Mouse (Mus musculus): ENCODE data around the gene Utrn.
A peak's percentile ranks its signal among the peaks of the same experiment; 100 is the strongest.

Gene Utrn

DNA sequence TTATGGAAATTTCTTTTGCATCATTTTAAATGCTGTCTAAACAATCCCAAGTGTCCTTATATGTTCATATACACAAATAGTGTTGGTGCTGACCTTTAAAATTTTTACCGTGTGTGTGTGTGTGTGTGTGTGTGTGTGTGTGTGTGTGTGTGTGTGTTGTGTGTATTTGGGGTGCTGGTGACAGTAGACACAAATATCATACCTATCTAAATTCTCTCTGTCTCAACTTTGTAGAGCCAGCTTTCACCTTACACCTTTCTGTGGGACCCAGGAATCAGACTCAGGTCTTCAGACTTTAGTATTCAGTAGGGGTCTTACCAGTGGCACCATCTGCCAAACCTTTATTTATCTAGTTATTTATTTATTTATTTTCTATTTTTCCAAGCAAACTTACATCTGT, 681 bp upstream of the Utrn start:
- DNase-seq (ENCODE audit: low spot score) = no peak

DNA sequence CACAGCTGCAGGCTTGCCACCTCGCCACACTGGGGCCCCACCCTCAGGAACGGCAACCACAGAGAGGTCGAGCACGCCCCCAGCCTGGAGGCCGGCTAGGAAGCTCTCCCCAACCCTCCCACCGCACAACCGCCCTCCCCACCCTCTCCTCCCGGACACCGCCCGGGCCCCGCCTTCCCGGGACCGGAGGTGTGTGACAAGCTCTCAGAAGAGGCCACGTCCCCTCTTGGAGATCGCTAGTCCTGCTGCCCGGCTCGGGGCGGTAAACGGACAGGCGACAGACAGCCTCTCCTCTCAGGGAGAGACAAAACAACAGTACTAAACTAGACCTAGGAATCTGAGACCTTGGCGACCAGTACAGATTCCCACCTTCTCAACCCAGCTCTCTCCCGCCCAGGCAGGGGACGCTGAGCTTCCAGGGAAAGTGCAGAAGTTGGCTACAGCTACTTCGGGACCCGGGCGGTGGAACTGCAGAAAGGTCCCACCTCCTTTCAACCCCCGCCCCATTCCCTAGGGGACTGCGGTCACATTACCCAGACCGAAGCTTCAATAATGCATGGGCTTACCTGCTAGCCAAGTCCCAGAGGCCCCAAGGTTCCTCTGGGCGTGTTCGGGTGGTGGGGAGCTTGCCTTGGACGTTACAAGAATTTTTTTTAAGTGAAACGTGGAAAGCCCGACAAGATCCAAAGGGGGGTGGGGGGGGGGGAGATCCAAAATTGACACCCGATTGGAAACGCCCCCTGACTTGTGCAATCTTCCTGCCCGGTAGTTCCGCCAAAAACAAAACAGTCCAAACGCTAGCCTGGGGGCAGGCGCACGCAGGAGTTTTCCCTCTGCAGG, 756 bp downstream of the Utrn start:
- peak; percentile 84 for DNase-seq (ENCODE audit: low spot score)

DNA sequence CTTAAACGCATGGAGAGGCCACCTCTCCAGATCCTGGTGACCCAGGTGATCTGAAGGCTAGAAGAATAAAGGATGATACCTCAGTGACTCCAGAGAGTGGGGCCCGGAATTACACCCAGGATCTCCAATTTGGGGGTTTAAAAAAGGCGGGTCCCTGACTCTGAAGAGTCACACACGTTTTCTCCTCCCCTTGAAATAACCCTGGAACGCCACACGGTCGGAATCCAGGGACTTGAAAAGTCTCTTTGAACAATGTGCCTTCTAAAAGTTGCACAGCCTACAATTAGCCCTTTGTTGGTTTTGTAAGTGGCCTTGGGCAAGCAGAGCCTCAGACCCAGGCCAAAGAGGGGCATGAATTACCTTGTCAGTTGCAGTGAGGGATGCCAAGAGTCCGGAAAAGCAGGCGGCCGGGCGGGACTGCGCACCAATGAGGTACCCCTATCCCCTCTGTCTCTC, 1.4 kb downstream of the Utrn start:
- no peak for DNase-seq (ENCODE audit: low spot score)

DNA sequence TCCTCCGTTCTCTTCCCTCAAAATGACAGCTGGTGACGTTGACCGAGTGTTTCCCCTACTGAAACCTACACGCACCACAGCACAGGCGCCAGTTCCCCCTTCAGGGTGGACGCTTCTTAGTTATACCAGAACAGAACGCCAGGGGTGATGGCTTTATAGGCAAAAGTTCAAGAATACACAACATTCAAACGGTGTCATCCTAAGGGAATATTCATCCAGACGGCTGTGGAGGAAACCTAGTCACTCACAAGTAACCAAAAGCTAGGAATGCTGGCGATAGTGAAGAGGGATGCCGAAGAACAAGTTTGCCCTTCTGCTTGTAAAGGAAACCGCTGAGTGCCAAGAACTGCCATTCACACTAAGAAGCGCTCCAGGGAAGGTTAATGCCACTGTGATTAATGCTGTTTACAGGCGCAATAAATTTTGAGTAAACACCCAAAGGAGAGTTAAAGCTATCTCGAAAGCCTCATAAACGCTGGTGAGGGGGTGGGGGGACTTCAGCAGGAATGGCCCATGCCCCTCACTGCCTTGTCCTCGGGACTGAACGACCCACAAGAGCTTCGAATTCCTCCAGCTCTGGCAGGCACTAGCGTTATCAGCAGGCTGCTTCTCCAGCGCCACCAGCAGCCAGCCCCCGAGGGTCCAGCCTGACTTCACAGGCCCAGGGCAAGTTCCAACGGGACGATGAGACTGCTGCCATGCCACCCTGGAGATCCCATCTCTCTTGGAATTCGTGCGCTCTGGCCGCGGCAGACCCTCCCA, 2.0 kb downstream of the Utrn start:
- peak; percentile 73 for DNase-seq (ENCODE audit: low spot score)

DNA sequence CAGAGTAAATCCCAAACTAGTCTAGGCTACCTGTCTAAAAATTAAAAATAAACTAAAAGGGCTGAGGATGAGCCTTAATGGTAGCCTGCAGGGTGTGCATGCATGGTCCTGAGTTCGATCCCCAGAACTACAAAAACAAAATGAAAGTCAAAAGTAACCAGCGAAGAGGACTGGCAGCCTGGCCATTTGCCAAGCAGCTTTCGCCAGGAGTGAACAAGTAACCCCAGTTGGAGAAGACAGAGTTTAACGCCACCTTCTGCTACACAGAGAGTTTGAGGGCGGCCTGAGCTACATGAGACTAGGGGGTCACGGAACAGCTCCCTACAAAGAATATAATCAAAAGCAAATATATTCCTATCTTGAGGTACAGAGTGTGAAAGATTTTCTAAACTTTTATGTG, 4.0 kb downstream of the Utrn start:
- DNase-seq (ENCODE audit: low spot score) = no peak

DNA sequence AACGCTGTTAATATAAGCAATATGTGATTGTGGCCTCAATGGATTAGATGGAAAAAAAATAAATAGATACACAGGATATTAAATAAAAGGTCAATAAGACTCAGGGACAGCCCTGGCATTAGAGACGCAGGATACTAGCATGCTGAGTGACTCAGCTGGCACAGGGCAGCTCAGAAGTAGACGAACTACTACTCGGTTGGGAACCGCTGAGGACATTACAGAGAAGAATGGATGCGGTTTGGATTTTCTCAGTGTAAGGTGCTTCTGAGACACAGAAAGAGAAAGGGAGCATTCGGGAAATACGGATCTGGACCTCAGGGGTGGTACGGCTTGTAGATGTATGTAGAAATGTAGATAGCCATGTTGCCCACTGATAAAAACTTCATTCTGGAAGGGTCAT, 5.6 kb downstream of the Utrn start:
- DNase-seq (ENCODE audit: low spot score) = no peak

DNA sequence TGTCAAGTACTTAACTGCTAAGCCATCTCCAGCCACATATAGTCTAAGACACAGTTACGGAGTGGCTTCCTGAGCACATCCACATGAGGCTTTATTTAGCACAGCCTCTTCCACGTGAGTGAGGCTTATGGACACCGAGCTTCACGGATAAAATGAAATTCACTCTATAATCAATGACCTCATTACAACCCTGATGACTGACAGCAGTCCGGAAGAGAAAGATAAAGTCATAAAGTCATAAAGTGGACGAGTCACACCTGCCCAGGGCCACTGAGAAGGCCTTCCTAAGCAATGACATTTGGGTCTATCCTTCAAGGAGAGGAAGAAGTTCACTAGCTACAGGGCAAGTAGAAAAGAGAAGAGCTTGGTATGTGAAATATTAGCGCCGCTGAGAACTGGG, 7.1 kb downstream of the Utrn start:
- no peak for DNase-seq (ENCODE audit: low spot score)

DNA sequence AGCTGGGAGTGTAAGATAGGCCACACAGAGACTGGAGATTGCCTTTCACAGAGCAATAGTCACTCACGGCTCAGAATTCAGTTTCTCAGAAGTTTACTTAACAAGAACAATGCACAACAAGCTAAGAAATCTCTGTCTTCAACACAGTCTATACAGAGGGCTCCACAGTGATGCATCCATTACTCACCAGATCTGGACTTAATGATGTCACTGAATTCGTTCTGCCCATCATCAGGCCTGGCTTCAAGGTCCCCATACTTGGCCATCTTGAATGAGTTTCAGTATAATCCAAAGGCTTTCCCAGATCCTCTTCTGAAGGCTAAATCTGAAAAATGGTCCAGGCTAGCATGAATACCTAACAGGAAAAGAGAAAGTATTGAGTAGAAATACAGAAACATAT, 7.8 kb downstream of the Utrn start:
- no peak for DNase-seq (ENCODE audit: low spot score)

DNA sequence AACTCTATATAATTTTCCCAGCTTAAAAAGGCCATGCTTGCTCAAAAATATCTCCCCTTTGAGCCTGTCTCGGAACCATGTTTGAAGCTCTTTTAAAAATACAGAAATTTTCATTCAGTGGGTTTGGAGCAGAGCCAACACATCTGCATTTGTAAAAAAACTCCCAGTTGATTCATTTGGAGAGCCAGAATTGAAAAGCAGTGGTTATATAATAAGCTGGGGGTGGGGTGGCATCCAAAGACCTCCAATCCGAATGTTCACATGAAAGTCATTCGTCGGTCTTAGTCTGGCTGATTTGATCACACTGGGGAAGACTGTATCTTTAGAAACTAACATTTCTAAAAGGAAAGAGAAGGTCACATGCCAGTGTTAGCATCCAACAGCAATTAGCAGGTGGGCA, 8.4 kb downstream of the Utrn start:
- no peak for DNase-seq (ENCODE audit: low spot score)

DNA sequence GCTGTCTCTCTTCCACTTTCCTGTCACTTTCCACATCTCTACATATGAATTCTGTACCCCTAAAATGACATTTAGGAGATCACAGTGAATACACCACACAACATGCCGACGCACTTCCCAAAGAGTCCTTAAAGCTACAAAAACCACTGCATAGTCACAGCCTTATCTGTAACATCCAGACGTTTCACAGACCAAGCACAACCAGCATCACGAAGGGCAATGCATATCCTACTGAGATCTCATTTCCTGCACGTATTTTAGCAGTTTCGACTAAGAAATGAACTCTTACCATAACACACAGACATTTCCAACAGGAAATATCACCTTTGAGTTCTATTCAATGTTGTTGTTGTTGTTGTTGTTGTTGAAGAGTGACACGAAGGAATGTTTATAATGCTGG, 8.8 kb downstream of the Utrn start:
- no peak for DNase-seq (ENCODE audit: low spot score)

DNA sequence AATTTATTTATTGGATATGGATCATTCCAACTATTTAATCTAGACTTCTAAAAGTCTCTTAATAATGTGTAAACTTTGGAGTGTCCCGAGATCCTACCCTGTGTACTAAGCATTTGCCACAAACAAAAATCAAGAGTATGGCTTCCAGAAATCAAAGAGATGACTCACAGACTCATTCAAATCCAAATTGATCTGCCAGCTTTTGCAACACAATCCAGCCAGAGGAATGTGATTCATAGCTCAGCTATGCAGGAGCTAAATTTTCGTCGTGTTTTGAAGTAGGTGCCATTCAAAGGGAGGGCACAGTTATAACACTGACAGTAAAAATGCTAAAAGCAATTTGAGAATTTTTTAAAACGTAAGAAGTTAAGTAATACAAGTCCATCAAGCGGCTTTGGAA, 11.1 kb downstream of the Utrn start:
- DNase-seq (ENCODE audit: low spot score) = no peak

DNA sequence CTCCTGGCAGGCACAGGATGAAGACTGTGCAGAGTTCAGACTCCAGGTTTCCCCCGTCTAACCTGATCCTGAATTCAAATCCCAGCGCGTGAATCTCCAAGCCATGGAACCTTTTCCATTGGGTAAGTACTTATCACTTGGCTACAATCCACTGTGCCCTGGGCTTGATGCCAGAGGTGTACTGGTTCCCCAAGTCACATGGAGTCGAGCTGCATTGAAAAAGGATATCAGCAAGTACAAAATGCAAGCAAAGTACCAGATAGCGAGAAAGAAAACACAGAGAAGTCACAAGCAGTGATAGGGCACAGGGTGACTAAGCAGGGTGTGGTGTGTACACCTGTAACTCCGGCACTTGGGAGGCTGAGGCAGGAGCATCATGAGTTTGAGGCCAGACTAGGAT, 14.9 kb downstream of the Utrn start:
- DNase-seq (ENCODE audit: low spot score) = no peak

DNA sequence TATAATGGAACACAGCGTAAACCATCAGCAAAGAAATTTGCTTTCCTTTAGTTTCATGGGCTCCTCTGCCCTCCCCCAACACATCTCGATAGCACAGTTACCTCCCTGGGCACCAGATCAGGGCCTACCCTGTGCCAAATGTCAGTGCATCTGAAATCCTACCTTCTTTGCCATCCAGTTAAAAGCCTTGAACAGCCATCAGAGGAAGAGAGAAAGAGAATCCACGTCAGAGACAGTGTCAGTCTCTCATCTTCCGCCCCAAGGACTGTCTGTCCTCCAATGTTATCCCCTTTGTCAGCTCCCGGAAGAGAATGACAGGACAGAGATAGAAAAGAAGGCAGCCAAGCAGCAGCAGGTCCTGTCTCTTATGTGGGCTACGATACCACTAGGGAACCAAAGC, 15.4 kb downstream of the Utrn start:
- no peak for DNase-seq (ENCODE audit: low spot score)

DNA sequence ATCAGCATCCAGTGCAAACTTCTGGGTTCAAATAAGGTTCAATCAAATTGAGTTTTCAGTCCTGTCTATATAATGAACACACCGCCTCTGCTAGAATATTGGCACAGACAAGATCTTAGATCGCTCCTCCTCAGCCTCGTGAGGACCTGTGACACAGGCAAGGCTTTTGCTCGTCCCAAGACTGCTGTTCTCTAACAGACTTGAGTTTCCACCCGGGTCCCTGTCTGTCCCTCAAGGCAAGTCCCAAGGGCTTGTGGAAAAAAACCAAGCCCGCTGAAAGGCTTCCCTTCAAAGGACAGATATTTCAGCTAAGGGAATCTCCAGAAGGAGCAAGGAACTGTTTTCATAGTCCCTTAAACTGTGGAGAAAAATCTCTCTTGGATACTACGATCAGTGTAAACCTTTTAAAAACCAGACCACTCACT, 16.0 kb downstream of the Utrn start:
- no peak for DNase-seq (ENCODE audit: low spot score)

DNA sequence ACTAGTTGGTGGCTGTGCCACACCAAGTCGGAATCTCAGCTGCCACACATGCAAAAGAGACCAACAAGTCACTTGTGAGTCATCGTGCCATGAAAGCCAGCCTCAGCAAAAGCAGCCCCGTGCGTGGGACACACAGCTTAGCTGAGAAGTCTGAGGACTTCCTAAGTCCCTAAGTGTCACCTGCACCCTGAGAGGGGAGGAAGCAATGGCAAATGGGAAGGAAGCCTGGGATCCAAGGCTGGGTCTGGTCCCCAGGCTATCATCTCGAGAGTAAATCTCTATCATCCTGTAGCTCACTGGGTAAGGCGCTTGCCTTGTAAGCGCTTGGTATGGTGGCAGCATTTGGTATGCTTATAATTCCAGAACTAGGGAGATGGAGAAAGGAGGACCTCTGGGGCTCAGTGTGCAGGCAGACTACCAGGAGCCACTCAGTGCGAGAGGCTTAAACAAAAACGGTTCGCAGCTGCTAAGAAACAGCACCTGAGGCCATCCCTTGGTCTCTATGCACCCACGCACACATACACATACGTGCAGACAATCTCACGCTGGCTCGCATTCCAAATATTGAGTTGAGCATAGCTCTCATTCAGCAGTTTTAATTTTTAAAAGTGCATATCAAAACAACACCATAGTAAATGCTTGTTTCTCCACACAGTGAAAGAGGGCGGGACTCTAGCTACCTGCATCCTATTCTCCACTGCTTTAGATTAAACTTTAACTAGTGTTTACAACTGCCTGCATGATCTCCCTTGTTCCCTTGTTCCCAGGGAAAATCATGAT, 16.6 kb downstream of the Utrn start:
- DNase-seq (ENCODE audit: low spot score) = no peak

DNA sequence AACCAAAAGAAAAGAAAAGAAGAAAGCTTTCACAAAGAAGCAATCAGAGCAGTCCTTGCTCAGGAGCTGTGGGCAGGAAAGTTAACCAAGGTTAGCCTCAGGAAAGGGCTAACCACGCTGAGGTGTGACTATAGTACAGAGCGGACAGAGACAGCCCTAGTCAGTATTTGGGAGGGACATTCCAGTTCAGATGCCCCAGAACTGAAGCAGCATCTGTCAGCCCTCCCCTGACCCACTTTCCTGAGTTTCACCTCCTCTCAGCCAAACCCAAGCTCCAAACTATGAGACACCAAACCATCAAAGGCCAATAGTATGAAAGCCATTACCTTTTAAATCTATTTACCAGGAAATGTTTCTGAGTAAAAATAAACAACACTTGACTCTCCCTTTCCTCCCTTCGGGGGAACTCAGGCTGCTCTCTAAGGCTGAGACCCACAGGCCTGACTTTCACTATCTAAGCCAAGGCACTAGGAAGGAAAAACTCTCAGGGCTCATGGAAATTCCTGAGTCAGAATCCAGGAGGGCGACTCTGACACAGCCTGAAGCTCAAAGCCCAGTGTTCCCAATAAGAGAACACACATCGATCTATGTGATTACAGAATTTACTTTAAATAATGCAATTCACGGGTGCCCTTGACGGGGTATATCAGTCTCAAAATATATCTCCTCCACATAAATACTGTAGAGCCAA, 18.2 kb downstream of the Utrn start:
- no peak for DNase-seq (ENCODE audit: low spot score)

DNA sequence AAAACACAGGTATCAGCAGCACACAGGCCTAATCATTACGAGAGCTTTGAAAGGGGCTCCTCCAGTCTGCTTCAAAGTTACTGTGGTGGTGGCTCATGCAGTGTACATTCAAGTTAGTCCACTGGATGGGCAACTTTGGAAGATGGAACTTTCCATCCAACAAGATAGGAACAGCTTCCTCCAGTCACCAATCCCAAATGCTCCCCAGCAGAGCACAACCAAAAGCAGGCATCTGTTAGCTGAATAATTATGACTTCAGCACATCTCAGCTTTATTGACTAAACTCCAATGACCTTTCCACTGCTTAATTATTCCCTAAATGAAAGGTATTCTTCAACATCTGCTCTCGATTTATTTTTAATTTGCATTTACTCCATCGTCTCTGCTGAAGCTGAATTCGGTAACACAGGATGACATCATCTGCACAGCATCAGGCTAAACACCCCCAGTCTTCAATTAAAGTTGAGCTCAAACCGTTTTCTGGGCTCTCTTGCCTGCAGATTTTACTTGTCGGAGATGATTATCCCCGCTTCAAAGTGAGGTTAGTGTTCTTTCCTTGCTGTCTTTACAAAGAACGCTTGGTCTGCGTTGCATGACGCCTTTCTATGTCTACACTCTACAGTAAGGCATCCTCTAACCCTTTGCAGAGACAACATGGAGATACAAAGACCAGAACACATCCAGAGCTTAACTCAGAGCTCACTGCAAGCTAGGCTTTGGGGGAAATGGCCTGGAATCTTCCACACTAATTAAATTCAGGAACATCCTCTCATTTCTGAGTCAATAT, 20.6 kb downstream of the Utrn start:
- no peak for DNase-seq (ENCODE audit: low spot score)

DNA sequence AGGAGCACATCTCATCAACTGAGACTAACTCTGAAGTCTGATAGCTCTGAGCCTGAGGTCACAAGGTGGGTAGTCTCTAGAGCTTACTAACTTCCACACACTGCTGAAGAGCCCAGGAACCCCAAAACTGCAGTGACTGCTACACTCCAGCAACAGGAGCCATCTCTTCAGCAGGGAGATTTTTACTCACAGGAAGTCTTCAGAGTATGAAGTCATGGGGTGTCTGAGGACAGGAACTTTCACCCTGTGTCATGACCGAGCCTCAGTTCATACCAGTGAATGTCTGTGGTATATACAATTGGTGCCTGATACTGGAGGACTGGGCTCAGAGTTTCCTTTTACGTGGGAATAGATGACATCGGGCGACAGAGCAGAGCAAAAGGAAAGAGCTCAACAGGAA, 26.6 kb downstream of the Utrn start:
- DNase-seq (ENCODE audit: low spot score) = no peak

DNA sequence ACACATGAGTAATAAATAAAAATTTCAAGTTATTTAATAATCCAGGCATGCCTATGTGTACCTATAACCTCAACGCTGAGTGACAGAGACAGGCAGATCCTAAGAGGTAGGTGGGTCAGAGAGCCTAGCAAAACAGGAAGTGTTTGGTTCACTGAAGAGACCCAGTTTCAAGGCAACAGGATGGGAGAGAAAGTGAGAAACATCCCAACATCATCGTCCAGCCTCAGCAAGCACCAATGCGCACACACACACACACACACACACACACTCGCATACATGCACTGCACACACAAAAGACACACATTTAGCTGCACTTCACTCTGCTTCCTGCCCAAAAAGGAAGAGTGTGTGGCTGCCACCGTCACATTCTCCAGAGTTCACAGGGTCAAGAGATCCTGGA, 27.7 kb downstream of the Utrn start:
- no peak for DNase-seq (ENCODE audit: low spot score)

DNA sequence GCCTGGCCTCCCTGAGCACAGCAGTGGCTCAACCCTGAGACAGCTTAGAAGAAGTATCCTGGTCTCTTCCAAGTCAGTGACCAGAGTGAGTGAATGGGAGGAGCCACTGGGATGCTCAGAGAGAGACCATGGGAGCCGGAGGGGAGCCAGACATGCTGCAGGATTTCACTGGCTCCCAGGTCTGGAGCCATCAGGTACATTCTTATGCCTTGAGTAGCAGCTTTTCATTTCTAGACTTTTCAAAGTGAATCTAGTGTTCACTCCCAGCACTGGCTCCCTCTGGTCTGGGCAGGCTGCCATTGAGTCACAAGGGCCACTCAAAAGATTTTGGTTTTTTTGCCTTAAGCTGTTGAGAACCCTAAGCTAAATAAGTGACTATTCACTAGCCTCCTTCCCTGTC, 31.5 kb downstream of the Utrn start:
- DNase-seq (ENCODE audit: low spot score) = no peak

DNA sequence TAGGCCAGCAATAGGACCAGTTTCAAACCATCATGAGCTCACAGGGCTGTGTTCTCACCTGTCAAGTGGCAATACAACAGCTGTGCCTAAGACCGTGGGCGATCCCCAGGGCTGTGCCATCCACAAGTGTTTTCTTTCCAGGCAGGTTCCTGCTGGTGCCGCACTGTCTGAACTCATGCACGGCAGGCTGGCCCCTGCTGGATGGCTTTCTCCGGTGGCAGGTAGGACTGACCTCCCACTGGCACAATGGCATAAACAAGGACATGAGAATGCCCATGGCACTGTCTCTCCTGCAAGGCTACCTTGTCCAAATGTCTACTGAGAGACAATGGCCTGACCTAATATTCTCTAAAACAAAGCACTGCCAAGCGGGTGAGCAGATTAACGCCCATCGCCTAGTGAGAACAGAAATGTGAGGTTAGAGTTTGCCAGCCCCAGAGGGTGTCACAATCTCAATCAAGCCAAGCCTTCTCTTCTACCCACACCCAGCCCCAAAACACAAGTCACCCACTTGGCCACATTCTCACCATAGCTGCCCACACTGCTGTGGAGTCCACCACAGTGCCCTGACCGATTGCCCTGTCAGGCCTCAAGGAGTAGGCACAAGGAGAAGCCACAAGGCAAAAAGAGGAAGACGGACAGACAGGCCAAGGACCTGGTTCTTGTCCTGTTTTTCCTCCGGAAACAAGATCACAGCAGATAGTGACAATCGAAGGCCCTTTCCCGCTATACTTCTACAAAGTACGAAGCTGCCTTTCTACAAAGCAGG, 32.9 kb downstream of the Utrn start:
- no peak for DNase-seq (ENCODE audit: low spot score)
